Mouse (Mus musculus) mature B cell (primary cell): ENCODE data around the gene Atp8a1.

Experiments used
- in situ Hi-C: fragments of 300-500 bp; cut with MboI; formaldehyde crosslinking; loops from 2 replicates; pipeline ENCODE4 v1.14.3; 2019

Gene Atp8a1

GRCm38 (mm10) chr5:67768708-67769107 lies 78.5 kb downstream of the Atp8a1 start:
- in situ Hi-C loops: no loop called here

- in situ Hi-C loops: no loop called here
These were observed 82.4 kb downstream of the Atp8a1 start for GRCm38 (mm10) chr5:67764798-67765197.

- in situ Hi-C loops: no loop called here
These were observed 89.1 kb downstream of the Atp8a1 start for GRCm38 (mm10) chr5:67758126-67758525.

GRCm38 (mm10) chr5:67756138-67756537 lies 91.1 kb downstream of the Atp8a1 start:
- in situ Hi-C loops: no loop called here

DNA sequence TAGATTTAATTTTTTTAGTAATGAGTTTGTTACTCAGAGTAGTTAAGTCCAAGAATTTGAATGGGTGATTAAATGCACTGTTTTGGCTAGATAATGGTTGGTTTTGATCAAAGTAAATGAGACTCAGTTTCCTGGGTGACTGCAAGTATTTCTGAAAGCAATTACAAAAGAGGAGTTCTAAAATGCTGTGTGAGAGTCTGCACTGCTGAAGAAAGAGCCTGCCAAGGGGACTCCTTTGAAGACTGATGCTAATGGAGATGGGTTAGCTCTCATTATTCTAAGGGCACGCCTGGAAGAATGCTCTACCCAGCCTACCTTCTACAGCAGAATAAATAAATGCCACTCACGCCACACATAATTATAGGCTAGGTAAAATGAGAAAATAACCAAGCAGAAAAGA lies 94.2 kb downstream of the Atp8a1 start:
- in situ Hi-C loops: loop anchor here (5.0 kb wide), 1 partner anchor 259 kb away; no protein-coding TSS in a partner anchor

GRCm38 (mm10) chr5:67752629-67753028 lies 94.6 kb downstream of the Atp8a1 start:
- in situ Hi-C loops: loop anchor here (5.0 kb wide), 1 partner anchor 260 kb away; no protein-coding TSS in a partner anchor

DNA sequence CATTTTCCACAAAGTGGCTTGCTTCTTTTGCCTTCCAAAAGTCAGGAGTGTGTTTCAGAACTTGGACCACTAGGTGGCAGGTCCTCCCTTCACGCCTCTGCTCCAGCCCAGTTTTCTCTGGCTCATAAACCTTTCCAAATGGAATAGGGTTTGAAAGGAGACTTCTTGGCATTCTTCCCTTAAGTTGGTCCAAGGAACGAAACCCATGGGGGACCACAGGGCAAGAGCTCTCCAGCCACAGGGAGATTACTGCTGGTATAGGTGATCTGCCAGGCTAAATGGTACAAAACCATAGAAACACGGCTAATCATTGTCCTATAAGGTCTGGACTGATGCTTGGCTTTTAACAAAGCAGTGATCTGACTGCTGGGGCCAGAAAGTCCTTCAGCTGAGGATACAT lies 95.2 kb downstream of the Atp8a1 start:
- in situ Hi-C loops: loop anchor here (5.0 kb wide), 1 partner anchor 260 kb away; no protein-coding TSS in a partner anchor

GRCm38 (mm10) chr5:67739261-67739660 lies 108.0 kb downstream of the Atp8a1 start:
- in situ Hi-C loops: no loop called here

DNA sequence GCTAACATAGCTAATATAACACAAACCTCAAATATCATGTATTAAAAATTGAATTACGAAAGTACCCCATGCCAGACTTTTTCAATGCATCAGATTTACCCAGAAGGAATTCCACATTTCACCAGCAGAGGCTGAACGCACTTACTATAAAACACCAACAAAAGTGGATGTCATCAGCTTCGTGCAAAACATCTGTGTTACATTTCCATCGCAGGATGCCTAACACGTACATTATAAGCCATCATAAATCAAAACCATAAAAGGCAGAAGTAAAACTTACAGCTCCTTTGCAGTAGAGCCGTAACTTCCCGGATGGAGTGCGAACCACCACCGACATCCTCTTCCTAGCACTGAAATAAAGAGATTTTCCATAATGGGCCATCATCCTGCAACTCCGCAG lies 109.1 kb downstream of the Atp8a1 start:
- in situ Hi-C loops: no loop called here

DNA sequence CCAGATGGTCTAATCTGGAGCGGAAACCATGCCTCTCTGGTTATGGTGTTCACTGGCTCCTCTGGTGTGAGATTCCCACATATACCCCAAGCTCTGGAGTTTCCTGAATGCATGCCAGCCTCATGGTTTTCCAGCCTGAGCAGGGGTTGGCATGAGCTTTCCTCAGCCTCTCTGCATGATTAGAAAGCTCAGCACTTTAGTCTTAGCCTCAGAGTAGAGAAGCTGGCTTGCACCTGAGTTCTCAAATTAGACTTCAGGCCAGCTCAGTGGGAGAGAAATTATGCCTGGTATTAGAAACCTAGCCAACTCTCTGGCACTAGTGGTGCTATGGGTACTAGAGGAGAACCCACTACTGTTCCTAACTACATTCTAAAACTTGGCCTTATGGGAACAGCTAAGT lies 111.5 kb downstream of the Atp8a1 start:
- in situ Hi-C loops: no loop called here

DNA sequence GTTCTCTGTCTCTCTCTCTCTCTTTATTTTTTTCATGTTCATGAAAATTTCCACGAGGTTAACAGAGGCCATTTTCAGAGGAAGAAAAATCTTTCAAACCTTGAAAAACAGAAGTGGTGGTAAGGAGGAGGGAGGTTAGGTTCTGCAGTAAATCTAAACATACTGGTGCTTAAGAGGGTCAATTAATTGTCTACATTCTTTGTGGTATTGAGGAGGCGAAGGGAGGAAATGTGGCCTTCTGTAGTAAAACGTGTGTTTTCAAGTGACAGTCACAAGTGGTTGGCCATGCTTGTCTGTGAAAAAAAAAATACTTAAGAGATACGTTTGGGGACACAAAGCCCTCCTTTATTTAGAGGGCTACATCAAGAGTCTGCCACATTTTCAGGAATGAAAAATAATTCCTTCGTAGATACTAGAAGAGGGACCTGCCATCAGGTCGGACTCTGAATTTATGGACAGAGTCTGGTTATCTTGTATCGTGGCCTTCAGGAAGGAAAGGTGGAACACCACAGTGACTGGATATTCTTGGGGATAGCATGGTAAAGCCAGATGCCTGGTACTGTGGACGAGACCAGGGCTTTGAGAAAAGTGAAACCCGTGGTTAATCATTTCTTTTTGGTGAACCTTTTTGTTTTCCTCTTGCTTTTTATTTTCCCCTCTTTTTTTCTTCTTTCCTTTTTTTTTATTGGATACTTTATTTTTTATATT lies 113.5 kb downstream of the Atp8a1 start:
- in situ Hi-C loops: no loop called here

DNA sequence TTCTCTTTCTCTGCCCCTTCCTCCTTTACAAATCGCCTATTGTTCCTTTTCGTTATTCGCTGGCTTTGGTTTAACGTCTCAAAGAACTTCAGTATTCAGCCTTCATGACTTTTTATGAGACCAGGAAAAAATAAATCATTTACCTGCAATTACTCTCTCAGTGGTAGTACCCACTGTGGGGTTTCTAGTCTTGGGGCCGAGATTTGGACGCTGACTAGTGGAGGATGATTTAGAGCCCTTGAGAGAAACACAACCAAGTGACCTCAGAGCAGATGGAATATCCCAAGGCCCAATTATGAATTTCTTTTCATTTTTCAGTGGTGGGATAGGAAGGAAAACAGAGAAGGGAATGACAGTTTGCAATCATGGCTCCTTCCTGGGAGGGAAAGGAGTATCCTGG lies 114.1 kb downstream of the Atp8a1 start:
- in situ Hi-C loops: no loop called here

DNA sequence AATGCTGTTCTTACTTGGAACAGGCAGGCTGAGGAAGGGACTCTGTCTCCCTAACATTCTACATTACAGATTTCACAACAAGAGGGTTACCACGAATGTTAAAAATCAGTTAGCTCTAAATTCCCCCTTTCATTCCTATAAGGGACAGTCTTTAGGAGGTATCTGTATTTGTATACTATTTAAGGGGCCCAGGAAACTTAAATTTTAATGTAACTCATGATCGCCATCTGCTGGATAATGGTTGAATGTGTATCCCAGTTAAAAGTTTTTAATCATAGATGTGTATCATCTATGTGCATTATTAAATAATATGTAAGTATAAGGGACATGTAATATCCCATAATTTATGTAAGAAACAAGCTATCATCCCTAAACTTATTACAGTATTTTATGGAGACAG lies 119.5 kb downstream of the Atp8a1 start:
- in situ Hi-C loops: no loop called here

DNA sequence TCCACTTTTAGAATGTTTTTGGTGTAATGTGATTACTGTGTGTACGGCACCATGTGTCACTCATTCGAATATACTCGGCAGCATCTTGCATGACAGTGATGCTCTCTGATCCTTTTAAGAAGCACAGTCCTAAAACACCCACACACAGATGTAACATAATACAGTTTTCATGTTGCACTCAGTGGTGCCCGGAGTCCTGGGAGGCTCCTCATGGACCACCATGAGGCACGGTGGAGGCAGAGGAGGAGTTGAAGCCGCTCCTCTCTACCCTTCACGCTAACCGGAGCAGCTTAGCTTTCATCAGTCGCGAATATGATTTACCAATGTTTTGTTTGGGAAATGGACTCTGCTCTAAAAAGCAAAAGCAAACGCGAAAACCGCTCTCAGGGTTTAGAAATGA lies 120.4 kb downstream of the Atp8a1 start:
- in situ Hi-C loops: no loop called here

DNA sequence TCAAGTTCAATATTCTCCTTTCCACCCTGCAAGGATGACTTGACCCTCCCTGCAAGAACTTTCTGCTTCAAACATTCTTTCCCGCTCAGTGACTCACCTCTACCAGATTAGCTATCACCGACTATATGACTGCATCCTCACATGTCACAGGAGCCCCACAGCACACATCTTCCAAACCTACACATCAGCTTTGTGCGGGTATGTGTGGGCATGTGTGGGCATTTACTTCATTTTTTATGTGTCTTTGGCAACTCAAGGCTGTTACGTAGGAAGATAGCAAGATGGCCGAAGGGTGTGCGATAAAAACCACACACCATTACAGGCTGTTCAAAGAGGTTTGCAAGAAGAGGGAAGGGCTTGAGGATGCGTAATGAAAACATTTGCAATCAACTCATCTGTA lies 145.6 kb downstream of the Atp8a1 start:
- in situ Hi-C loops: no loop called here

- in situ Hi-C loops: no loop called here
These were observed 147.8 kb downstream of the Atp8a1 start for GRCm38 (mm10) chr5:67699418-67699817.

DNA sequence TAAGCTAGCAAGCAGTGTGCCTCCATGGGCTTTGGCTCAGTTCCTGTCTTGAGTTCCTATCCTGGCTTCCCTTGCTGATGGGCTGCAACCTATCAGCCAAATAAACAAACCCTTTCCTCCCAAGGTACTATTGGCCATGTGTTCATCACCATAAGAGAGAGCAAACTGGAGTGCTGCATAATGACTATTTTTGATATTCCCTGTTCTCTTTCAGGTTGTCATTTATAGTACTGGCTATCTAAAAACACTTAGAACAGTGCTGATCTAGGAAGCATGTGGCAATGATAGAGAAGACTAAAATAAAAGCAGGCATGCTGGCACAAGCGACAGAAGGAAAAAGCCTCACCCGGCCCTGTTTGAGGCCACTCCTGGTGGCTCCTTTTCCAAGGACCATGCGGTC lies 149.1 kb downstream of the Atp8a1 start:
- in situ Hi-C loops: no loop called here

GRCm38 (mm10) chr5:67696741-67697596 lies 150.3 kb downstream of the Atp8a1 start:
- in situ Hi-C loops: no loop called here

DNA sequence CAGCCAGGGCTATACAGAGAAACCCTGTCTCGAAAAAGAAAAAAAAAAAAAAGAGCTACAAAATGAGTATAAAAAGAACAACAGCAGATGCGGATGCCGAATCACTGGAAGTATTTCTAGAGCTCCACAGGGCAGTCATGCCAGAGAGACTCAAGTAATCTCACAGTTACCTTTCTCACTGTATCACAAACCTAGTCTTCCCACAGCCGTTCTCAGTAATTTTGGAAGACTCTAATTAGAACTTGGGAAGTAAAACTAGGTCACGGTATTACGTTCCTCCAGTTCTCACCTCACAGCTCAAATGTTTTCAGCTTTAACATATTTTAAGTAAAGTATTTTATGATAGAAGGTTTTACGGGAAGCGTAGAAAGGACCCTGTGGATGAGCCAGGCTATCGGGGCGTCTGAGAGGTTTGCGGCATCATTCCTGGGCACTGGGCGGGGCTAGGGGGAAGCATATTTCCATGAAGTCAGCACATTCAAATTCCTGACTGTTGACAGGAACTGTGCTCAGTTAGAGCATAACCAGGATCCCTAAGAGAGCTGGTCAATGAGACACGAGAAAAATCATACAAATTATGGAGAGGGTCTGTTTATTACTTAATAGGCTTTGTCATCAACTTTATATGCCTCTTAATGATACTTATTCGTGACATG lies 152.1 kb downstream of the Atp8a1 start:
- in situ Hi-C loops: no loop called here

DNA sequence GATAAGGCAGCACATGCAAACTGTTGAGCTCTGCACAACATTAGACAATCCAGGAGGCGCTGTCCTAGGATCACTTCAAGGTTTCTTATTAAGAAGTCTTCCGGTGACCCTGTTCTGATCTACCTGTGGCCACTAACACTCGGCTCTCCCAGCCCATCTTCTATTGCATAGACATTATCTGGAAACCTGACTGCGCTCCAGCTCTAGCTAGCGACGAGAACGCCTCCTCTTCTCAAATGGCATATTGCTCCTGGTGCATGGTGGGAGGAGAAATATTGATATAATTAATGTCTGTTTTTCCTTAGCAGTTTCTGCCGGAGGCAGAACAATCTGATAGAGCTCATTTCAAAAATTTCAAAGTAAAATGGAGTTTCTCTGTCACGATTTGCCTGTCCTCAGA lies 156.9 kb downstream of the Atp8a1 start:
- in situ Hi-C loops: no loop called here

DNA sequence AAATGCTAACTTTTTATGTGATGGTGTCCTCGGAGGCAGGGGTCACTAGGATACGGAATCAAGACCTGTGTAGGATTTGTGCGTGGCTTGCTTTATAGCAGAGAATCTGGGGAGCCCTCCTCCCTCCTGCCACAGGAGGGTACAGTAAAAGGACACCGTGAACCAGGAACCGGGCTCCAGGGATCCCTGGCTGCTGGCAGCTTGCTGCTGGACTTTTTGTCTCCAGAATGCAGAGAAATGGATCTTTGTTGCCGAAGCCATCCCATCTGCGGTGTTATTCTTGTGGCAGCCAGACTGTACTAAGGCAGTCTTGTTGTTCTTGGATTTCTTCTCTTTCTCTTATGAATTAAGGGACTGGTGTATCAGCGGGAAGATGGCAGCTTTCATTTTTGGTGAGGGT lies 159.2 kb downstream of the Atp8a1 start:
- in situ Hi-C loops: no loop called here

DNA sequence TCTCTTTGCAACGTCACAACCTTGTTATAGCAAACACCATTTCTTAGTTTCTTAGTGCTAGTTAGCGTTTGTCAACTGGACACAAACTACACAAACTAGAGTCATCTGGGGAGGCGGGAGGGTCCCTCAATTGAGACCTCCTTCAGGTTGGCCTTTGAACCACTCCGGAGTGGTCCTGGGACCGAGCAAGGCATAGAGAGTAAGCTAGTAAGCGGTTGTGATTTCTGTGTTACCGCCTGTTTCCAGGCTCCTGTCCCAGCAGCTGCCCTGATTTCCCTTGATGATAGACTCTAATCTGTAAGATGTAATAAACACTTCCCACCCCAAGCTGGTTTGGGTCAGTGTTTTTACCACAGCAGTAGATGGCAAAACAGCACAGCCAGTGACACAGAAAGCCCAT lies 161.3 kb downstream of the Atp8a1 start:
- in situ Hi-C loops: no loop called here

- in situ Hi-C loops: no loop called here
These were observed 161.8 kb downstream of the Atp8a1 start for GRCm38 (mm10) chr5:67685461-67685860.
